Mouse (Mus musculus) cerebellum, adult 2 months (tissue): Measurements from ENCODE around the gene Chst8. TPM values are rescaled to one million over a fixed set of nuclear protein-coding genes. Genes with fewer than 3 reads are reported as not detected.

ENCODE experiments used
- DNase-seq, 2 experiments: peaks; one replicate each; pipeline ENCODE4 v3.0.0; 2021
- H3K27ac ChIP-seq: fragments of 200-500 bp; 2 replicates; pipeline ENCODE4 v1.5.1; 2012; ENCODE audit warnings: low read length, control low read depth, inconsistent platforms; ENCODE audit not compliant: insufficient read depth
- H3K27me3 ChIP-seq: fragments of 200-500 bp; 2 replicates; pipeline ENCODE4 v1.6.1; 2012; ENCODE audit warnings: inconsistent platforms, mild to moderate bottlenecking, low read length, moderate library complexity; ENCODE audit not compliant: control insufficient read depth, insufficient read depth
- H3K4me1 ChIP-seq: fragments of 200-500 bp; 2 replicates; pipeline ENCODE4 v1.6.1; 2011; ENCODE audit warnings: low read length; ENCODE audit not compliant: control insufficient read depth, insufficient read depth
- H3K4me3 ChIP-seq: fragments of 200-500 bp; replicated peaks from 2 replicates; pipeline ENCODE3; 2011; ENCODE audit warnings: mild to moderate bottlenecking, low read depth, low read length, control low read depth; ENCODE audit not compliant: insufficient read depth
- CTCF ChIP-seq: fragments of 200-500 bp; IDR thresholded peaks from 2 replicates; pipeline ENCODE4 v1.5.1; 2011; ENCODE audit warnings: low read depth, mild to moderate bottlenecking, control low read depth, low read length, moderate library complexity, borderline replicate concordance; ENCODE audit not compliant: insufficient read depth
- POLR2A ChIP-seq: fragments of 200-500 bp; IDR thresholded peaks from 2 replicates; pipeline ENCODE4 v1.6.1; 2011; ENCODE audit warnings: low read length, control low read depth, borderline replicate concordance; ENCODE audit not compliant: insufficient read depth
- WGBS: fragments of 180-500 bp; shearing (Covaris S2); methylation state at CpG from one replicate; pipeline ENCODE4 v1.1.7; 2018; 5-methylcytosine and 5-hydroxymethylcytosine counted together
- polyA plus RNA-seq: library from polyadenylated mRNA; depleted of rRNA; stranded (reverse); fragments of >200 nt; gene quantifications from 2 replicates; pipeline ENCODE4 v1.2.3, GENCODE M21; 2012; rRNA removed

The Chst8 gene
- polyA plus RNA-seq, 1 experiment = 30.1 TPM

DNA sequence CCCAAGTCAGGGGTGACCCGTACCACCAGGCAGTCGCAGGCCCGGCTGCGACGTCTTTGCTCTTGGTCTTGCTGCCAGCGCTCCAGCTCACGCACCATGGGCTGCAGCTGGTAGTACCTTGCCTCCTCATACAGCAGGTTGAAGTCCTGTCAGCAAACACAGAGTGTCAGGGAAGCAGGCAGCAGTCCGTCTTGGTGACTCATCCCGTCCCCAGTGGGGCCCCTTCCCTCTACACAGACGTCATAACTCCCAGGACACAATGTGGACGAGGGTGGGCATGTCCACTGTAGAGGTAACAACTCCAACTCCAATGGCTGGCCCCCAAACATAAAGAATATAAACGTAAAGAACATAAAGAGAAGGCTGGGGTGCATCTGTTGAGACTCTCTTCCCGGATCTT is 170.5 kb downstream of the Chst8 start:
- TF ChIP-seq CTCF (no peak), POLR2A (no peak)
- H3K4me3 ChIP-seq = no peak overlapping the region
- H3K4me1 ChIP-seq = peaks cover under 1% of the 10 kb centered on the region; the same call in 1 of the 2 replicates
- WGBS = 82% methylated on average over 13 of the region's 13 CpGs
- H3K27ac ChIP-seq = no peak overlapping the region
- H3K27me3 ChIP-seq = no peaks in the 10 kb centered on the region
- no peak for DNase-seq

DNA sequence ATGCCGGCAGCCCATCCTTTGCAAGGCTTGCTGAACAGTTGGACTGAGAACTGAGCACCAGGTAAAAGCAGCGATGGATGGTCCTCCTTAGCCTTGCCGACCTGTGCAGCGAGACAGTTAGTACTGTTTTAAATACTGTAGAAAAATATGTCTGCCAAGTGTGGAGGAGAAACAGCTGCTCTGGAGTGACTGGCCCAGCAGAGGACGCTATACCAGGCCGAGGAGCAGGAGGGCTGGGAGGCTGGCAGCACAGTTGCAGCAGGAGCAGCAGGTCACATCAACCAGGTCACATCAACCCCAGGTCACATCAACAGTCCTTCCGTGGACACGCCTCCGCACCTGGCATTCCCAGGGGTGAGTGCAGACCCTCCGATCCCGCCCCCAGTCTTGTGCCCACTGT is 172.7 kb downstream of the Chst8 start:
- Histone ChIP-seq H3K4me3 (no peak overlapping the region), H3K4me1 (no peaks in the 10 kb centered on the region; the same call in 1 of the 2 replicates), H3K27me3 (no peaks in the 10 kb centered on the region), H3K27ac (no peak overlapping the region)
- WGBS = 91% methylated on average over 11 of the region's 11 CpGs
- DNase-seq = no peak
- no peak for TF ChIP-seq POLR2A
- no peak for TF ChIP-seq CTCF

GRCm38 (mm10) chr7:34636661-34637060 is 175.8 kb downstream of the Chst8 start:
- DNase-seq = peak; percentile 28 to 48
- Histone ChIP-seq H3K27ac (no peak overlapping the region), H3K27me3 (no peaks in the 10 kb centered on the region), H3K4me1 (no peaks in the 10 kb centered on the region; the same call in 1 of the 2 replicates), H3K4me3 (no peak overlapping the region)
- no peak for TF ChIP-seq POLR2A
- no peak for TF ChIP-seq CTCF
- WGBS = 17% methylated on average over 4 of the region's 4 CpGs

- TF ChIP-seq CTCF = no peak
- no peak for TF ChIP-seq POLR2A
- WGBS = 81% methylated on average over 10 of the region's 10 CpGs
- Histone ChIP-seq H3K4me3 (no peak overlapping the region), H3K4me1 (no peaks in the 10 kb centered on the region; the same call in none of the 2 replicates), H3K27ac (no peak overlapping the region), H3K27me3 (no peaks in the 10 kb centered on the region)
- DNase-seq = no peak
Observed at GRCm38 (mm10) chr7:34632966-34633742, 179.4 kb downstream of the Chst8 start.

DNA sequence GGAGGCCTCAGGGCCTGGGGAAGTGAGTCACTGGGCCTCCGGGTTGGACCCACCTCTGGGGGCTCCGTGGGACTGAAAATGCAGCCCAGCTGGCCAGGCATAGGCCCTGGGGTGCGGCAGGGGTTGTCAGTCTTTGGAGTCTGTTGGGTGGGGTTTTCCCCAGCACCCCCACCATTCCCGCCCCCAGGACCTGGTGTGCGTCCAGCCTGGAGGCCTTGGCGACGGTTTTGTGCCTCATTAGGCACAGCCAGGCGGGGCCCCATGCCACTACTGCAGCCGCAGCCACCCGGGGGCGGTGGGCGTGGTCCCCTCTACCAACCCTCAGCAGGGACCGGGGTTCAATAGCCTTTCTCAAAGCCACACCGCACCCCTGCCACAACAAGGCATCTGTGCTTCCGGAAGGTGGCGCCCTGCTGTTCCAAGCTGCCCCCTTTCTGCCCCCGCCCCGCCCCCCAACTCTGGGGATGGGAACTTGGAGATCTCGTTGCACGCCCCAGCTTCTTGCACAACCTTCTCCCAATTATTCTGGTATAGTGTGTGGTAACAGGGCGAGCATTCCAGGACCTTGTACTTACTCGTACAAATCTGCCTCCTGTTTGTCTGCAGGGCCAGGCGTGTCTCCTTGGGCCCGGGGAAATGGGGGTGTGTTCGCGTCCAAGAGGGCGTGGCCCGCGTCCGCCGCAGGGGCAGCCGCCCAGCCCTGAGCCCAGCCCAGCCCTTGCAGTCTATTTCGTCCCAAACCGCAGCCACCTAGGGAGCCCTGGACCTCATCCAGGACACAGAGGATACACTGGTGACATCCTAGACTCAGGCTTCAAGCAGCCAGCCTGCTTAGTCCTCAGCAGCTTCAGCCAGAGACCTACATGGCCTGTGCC is 182.1 kb downstream of the Chst8 start:
- Histone ChIP-seq H3K27me3 (no peaks in the 10 kb centered on the region), H3K4me3 (peak overlapping the region; percentile 2), H3K27ac (no peak overlapping the region), H3K4me1 (no peaks in the 10 kb centered on the region; the same call in 1 of the 2 replicates)
- DNase-seq = peak; percentile 23 to 25
- WGBS = 1% methylated on average over 34 of the region's 34 CpGs
- no peak for TF ChIP-seq POLR2A
- TF ChIP-seq CTCF = no peak

DNA sequence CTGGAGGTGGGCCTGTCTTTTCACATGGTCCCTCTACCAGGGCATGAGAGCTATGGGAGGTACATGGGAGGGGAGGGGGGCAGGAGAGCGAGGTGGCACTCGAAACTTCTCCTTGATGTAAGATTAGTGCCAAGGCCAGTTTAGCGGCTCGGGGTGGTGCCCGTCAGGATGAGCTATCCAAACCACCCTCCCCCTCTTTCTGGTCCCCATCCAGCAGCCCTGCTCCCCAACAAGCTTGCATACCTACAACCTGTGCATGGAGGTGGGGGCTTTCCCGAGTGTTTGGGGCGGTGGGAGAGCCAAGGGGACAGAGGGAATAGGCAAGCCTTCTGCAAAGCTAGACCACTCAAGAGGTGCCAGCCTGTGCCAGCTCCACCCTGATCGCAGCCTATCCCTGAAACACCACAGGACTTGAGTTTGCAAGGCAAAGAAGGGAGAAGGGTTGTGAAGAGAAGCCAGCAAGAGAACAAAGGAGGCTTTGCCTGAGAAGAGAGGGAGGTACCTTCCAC is 182.8 kb downstream of the Chst8 start:
- TF ChIP-seq POLR2A = no peak
- TF ChIP-seq CTCF = no peak
- no peak for DNase-seq
- Histone ChIP-seq H3K4me3 (no peak overlapping the region), H3K4me1 (no peaks in the 10 kb centered on the region; the same call in 1 of the 2 replicates), H3K27me3 (no peaks in the 10 kb centered on the region), H3K27ac (no peak overlapping the region)
- WGBS = 23% methylated on average over 8 of the region's 8 CpGs

Other genes starting within 250 kb of the Chst8 start
- gene Kctd15, start 156.0 kb downstream of the Chst8 start, polyA plus RNA-seq = 16.5 and 17.5 TPM in 2 replicates
- 55.1 and 58.7 TPM in 2 replicates for gene Pepd, start 99.7 kb upstream of the Chst8 start, polyA plus RNA-seq
- 25.1 and 25.3 TPM in 2 replicates for gene Cebpg, start 243.9 kb upstream of the Chst8 start, polyA plus RNA-seq